Mouse (Mus musculus): Measurements from ENCODE around the gene Iqsec1. TPM values are rescaled to one million over a fixed set of nuclear protein-coding genes. Genes with fewer than 3 reads are reported as not detected.
"Not testable (repeated sequence)": the region's sequence is repeated elsewhere in the genome, so short reads cannot be mapped to it uniquely, and the experiment has no call there.

Iqsec1 gene
- polyA plus RNA-seq, 1 experiment from 2014 or later = 11.6 TPM

DNA sequence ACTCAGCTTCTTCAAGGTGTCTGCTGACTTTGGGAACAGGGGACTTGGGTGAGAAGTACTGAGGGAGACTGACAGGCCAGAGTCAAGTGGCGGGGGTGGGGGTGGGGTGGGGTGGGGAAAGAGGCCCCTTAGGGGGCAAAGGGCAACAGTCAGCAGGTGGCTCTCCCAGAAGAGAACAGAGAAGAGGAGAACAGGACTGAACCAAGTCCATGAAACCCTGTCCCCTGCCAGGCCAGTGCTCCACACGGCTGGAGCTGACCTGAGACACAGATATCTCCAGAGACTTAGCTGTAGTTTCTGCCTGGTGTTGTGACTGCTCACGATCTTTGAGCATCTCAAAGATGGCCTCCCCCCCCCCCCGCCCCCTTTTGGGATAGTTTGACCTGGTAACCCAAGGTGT is 339.2 kb downstream of the Iqsec1 start:
- Histone ChIP-seq H3K4me3 (no peak overlapping the region), H3K9me3 (no peaks in the 10 kb centered on the region), H3K27me3 (no peaks in the 10 kb centered on the region), H3K4me2 (no peak overlapping the region), H3K36me3 (no peaks in the 10 kb centered on the region), H3K27ac (no peak overlapping the region), H3K9ac (no peak overlapping the region), H3K4me1 (no peaks in the 10 kb centered on the region)
- no peak for ATAC-seq (ENCODE audit: insufficient number of reproducible peaks, low FRiP score, low TSS enrichment, low read depth)
- WGBS = 71% methylated on average over 4 of the region's 4 CpGs

DNA sequence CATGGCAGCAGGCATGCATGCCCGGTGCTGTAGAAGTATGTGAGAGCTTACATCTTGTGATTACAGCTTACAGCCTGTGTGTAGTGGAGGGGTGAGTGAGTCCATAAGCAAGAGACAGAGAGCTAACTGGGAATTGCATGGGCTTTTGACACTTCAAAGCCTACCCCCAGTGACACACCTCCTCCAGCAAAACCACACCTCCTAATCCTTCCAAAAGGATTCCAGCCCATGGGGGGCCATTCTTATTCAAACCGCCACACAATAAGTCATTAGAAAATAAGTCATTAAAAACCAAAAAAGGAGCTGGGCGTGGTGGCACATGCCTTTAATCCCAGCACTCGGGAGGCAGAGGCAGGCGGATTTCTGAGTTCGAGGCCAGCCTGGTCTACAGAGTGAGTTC is 340.1 kb downstream of the Iqsec1 start:
- no peak for ATAC-seq (ENCODE audit: insufficient number of reproducible peaks, low FRiP score, low TSS enrichment, low read depth)
- no peak overlapping the region for H3K4me2 ChIP-seq
- no peak overlapping the region for H3K27ac ChIP-seq
- no peaks in the 10 kb centered on the region for H3K9me3 ChIP-seq
- no peaks in the 10 kb centered on the region for H3K27me3 ChIP-seq
- no peak overlapping the region for H3K9ac ChIP-seq
- H3K4me3 ChIP-seq = no peak overlapping the region
- H3K36me3 ChIP-seq = no peaks in the 10 kb centered on the region
- no peaks in the 10 kb centered on the region for H3K4me1 ChIP-seq
- WGBS = 90% methylated on average over 6 of the region's 6 CpGs

DNA sequence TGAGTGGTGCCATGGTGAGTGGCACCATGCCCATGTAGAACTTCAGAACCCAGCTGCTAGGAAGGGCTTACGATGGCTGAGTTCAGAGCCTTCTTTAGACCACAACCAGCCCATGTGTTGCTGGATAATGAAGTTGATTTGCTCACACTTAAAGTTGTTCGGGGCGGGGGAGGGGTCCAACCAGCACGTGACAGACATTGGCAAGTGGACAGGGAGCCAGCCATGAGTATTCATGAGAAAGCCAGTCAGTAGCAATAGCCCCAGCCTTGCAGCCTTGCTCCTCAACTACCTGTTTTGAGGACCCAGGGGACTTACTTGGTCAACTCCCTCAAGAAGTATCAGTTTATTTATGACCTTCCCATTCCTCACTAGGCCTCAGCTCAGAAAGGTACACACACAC is 343.5 kb downstream of the Iqsec1 start:
- H3K4me3 ChIP-seq = no peak overlapping the region
- no peak overlapping the region for H3K9ac ChIP-seq
- ATAC-seq (ENCODE audit: insufficient number of reproducible peaks, low FRiP score, low TSS enrichment, low read depth) = no peak
- H3K9me3 ChIP-seq = no peaks in the 10 kb centered on the region
- H3K4me2 ChIP-seq = no peak overlapping the region
- WGBS = 62% methylated on average over 4 of the region's 4 CpGs
- no peak overlapping the region for H3K27ac ChIP-seq
- no peaks in the 10 kb centered on the region for H3K27me3 ChIP-seq
- no peaks in the 10 kb centered on the region for H3K36me3 ChIP-seq
- H3K4me1 ChIP-seq = no peaks in the 10 kb centered on the region

DNA sequence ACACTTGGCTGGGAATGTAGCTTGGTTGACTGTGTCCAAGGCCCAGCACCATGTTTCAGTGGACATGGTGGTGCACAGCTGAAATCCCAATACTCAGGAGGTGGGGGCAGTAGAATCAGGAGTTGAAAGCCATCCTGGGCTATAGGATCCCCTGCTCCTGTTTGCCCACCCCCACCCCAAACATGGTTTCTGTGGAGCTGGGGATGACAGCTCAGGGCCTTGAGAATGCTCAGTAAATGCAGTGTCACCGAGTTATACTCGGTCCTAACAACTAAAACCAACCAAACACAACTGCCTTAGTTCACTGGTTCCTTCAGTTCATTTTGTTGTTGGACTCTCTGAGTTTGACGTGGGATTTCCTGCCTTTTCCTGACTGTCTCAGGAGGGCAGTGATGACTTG is 345.4 kb downstream of the Iqsec1 start:
- 78% methylated on average over 3 of the region's 3 CpGs for WGBS
- Histone ChIP-seq H3K4me2 (no peak overlapping the region), H3K27ac (no peak overlapping the region), H3K36me3 (no peaks in the 10 kb centered on the region), H3K4me1 (no peaks in the 10 kb centered on the region), H3K4me3 (no peak overlapping the region), H3K9me3 (no peaks in the 10 kb centered on the region), H3K9ac (no peak overlapping the region), H3K27me3 (no peaks in the 10 kb centered on the region)
- ATAC-seq (ENCODE audit: insufficient number of reproducible peaks, low FRiP score, low TSS enrichment, low read depth) = no peak

DNA sequence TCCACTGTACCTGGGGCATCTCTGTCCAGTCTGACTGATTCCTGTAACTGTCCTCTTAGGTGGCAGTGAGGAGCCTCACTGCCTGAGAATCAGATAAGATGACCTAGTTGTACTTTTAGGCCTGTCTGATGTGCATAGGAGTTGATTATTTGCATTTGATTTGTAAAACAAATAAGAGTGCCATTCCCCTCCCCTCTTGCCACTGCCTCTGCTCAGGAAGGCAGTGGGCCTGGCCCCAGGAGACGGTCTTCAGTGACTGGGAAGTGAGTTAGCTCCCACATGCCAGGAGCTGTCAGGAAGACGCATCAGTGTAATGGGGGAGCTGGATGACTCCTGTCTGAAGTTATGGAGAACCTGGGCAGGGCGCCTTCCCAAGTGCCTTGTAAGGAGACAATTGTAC is 352.9 kb downstream of the Iqsec1 start:
- Histone ChIP-seq H3K9ac (no peak overlapping the region), H3K27me3 (no peaks in the 10 kb centered on the region), H3K4me3 (no peak overlapping the region), H3K9me3 (no peaks in the 10 kb centered on the region), H3K27ac (no peak overlapping the region), H3K4me1 (no peaks in the 10 kb centered on the region), H3K36me3 (no peaks in the 10 kb centered on the region), H3K4me2 (no peak overlapping the region)
- 77% methylated on average over 3 of the region's 3 CpGs for WGBS
- no peak for ATAC-seq (ENCODE audit: insufficient number of reproducible peaks, low FRiP score, low TSS enrichment, low read depth)

DNA sequence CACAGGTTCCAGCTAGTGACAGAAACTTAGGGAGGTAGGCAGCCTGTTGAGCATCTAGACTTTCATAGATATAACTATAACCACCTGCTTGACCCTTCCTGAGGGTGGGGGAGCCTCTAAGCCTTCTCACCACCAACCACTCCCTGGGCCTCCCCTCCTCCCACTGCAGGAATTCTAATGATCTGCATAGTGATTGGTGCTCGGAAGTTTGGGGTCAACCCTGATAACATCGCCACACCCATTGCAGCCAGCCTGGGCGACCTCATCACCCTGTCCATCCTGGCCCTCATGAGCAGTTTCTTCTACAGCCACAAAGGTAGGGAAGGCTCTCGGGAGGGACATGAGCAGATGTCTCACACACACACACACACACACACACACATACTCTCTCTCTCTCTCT is 353.4 kb downstream of the Iqsec1 start:
- H3K4me2 ChIP-seq = no peak overlapping the region
- WGBS = 26% methylated on average over 4 of the region's 4 CpGs
- ATAC-seq (ENCODE audit: insufficient number of reproducible peaks, low FRiP score, low TSS enrichment, low read depth) = no peak

DNA sequence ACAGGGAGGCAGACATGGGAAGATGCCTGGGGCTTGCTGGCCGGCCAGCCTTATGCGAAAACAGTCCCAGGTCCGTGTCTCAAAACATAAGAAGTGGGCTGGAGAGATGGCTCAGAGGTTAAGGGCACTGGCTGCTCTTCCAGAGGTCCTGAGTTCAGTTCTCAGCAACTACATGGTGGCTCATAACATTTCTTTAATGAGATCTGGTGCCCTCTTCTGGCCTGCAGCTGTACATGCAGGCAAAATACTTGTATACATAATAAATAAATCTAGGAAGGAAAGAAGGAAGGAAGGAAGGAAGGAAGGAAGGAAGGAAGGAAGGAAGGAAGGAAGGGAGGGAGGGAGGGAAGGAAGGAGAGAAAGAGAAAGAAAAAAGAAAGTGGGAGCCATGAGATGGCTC is 356.0 kb downstream of the Iqsec1 start:
- H3K27me3 ChIP-seq; H3K27ac ChIP-seq; H3K9ac ChIP-seq; H3K4me3 ChIP-seq; H3K36me3 ChIP-seq; H3K4me1 ChIP-seq; H3K9me3 ChIP-seq; H3K4me2 ChIP-seq; ATAC-seq (ENCODE audit: insufficient number of reproducible peaks, low FRiP score, low TSS enrichment, low read depth): not testable (repeated sequence)
- 72% methylated on average over 3 of the region's 3 CpGs for WGBS

More for the DNA sequence above, 353.4 kb downstream of the Iqsec1 start:
- Histone ChIP-seq H3K27ac (no peak overlapping the region), H3K9ac (no peak overlapping the region), H3K27me3 (no peaks in the 10 kb centered on the region), H3K9me3 (no peaks in the 10 kb centered on the region), H3K4me3 (no peak overlapping the region), H3K36me3 (no peaks in the 10 kb centered on the region), H3K4me1 (no peaks in the 10 kb centered on the region)

DNA sequence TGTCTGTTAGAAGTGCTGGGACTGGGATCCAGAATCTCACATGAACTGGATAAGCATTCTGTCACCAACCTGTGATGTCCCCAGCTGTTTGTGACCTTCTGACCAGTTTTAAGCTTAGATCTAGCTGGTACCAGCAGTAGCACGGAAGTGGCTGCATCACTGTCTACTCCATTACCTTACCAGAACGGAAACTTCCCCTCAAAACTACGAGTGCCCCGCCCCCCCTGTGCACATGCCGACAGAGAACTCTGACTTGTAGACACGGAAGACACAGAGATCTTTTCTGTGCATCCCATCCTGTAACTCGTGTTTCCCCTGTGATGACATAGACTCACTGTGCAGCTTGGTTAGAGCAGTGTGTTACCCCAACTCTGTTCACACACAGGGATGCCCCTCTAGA is 358.1 kb downstream of the Iqsec1 start:
- Histone ChIP-seq H3K27ac (no peak overlapping the region), H3K36me3 (no peaks in the 10 kb centered on the region), H3K27me3 (no peaks in the 10 kb centered on the region), H3K4me1 (0 out of 2 replicates have a peak, but pooled peaks cover 2% of the 10 kb centered on the region), H3K9me3 (no peaks in the 10 kb centered on the region), H3K4me2 (no peak overlapping the region), H3K9ac (no peak overlapping the region), H3K4me3 (no peak overlapping the region)
- whole genome bisulfite sequencing = 91% methylated on average over 7 of the region's 7 CpGs
- ATAC-seq (ENCODE audit: insufficient number of reproducible peaks, low FRiP score, low TSS enrichment, low read depth) = no peak

DNA sequence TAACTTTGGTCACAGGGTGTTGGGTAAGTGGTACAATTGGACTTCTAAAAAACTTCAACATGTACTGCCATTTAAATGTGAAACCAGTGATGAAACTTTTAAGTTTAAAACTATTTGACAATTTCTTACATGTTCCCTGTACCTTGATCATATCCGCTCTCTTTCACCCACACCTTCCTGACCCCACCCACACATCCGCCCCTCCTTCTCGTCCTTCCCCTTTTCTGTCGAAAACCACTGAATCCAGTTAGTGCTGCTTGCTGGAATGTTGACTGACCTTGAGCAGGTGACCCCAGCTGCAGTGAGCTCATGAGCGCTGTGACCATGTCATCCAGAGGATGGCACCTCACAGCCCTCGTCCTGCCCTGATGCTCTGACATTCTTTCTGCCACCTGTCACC is 359.0 kb downstream of the Iqsec1 start:
- H3K36me3 ChIP-seq = no peaks in the 10 kb centered on the region
- no peak overlapping the region for H3K4me3 ChIP-seq
- H3K4me2 ChIP-seq = no peak overlapping the region
- H3K9ac ChIP-seq = no peak overlapping the region
- no peaks in the 10 kb centered on the region for H3K9me3 ChIP-seq
- H3K27me3 ChIP-seq = no peaks in the 10 kb centered on the region
- ATAC-seq (ENCODE audit: insufficient number of reproducible peaks, low FRiP score, low TSS enrichment, low read depth) = no peak
- H3K27ac ChIP-seq = no peak overlapping the region
- 81% methylated on average over 6 of the region's 6 CpGs for WGBS
- H3K4me1 ChIP-seq = 0 out of 2 replicates have a peak, but pooled peaks cover 3% of the 10 kb centered on the region

DNA sequence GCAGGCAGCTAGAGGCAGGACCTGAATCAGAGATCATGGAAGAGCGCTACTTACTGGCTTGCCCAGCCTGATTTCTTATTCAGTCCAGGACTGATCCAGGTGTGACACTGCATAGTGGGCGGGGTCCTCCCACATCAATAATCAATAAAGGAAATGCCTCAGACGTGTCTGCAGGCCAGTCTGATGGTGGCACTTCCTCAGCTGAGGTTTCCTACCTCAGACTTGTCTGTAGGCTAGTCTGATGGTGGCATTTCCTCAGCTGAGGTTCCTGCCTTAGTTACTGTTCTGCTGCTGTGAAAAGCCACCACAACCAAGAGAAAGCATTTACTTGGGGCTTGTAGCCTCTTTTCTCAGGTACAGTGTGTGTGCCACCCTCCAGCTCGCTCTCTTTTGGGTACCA is 360.9 kb downstream of the Iqsec1 start:
- WGBS = 84% methylated on average over 4 of the region's 4 CpGs
- H3K4me3 ChIP-seq = no peak overlapping the region
- no peak overlapping the region for H3K4me2 ChIP-seq
- H3K27me3 ChIP-seq = no peaks in the 10 kb centered on the region
- ATAC-seq (ENCODE audit: insufficient number of reproducible peaks, low FRiP score, low TSS enrichment, low read depth) = no peak
- no peak overlapping the region for H3K27ac ChIP-seq
- no peak overlapping the region for H3K9ac ChIP-seq
- H3K4me1 ChIP-seq = peaks cover 8% of the 10 kb centered on the region; the same call in 1 of the 2 replicates
- H3K36me3 ChIP-seq = no peaks in the 10 kb centered on the region
- H3K9me3 ChIP-seq = no peaks in the 10 kb centered on the region

DNA sequence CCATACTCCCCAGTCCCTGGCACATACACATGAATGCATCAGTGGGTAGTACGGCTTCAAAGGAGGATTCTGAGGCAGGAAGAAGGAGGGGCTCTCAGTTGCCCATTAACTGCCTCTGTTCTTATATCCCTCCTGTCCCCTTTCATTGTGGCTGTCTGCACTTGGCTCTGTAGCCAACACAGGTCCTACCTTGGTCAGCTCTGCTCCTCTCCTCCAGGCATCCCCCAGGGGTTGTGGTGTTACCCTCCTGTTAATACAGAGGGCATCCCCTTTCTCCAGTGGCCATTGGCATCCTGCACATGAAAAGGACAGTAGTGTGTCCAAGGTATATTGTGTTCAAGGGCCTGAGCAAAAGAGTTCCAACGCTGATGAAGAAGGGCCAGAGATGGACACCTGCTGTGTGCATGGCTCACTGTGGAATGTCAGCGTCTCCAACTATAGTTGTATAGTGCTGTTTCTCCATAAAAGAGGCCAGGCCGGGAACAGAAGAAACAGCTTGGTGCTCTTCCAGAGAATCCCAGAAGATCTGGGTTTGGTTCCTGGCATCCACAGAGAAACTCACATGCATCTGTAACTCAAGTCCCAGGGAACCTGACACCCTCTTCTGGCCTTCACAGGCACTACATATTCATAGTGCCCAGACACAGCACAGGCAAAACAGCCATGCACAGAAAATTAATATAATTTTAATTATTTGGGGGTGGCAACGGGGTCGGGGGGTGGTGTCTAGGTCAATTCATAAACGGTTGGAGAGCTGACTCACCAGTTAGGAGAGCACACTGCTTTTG is 363.1 kb downstream of the Iqsec1 start:
- Histone ChIP-seq H3K4me2 (no peak overlapping the region), H3K9me3 (no peaks in the 10 kb centered on the region), H3K9ac (no peak overlapping the region), H3K27me3 (no peaks in the 10 kb centered on the region), H3K4me3 (no peak overlapping the region), H3K27ac (no peak overlapping the region), H3K36me3 (no peaks in the 10 kb centered on the region), H3K4me1 (peaks cover 8% of the 10 kb centered on the region; the same call in 1 of the 2 replicates)
- WGBS = 71% methylated on average over 7 of the region's 7 CpGs
- no peak for ATAC-seq (ENCODE audit: insufficient number of reproducible peaks, low FRiP score, low TSS enrichment, low read depth)

DNA sequence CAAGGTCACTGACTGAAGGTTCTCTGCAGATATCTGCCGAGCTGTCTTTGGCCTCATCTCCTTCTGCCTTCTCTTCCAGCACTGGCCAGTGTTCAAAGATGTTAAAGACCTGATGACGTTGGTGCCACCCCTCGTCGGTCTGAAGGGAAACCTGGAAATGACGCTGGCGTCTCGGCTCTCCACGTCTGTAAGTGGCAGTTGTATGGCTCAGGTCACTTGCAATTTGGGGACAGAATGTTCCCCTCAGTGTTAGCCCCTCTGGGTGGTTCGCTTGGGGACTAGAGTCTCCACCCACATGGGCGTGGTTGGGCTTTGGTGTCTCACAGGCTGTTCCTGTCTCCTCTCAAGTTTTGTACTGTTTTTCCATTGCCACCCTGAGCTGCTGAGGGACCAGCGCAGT is 363.8 kb downstream of the Iqsec1 start:
- no peak overlapping the region for H3K27ac ChIP-seq
- no peaks in the 10 kb centered on the region for H3K9me3 ChIP-seq
- no peak overlapping the region for H3K4me3 ChIP-seq
- H3K9ac ChIP-seq = no peak overlapping the region
- H3K4me2 ChIP-seq = no peak overlapping the region
- WGBS = 64% methylated on average over 11 of the region's 11 CpGs
- H3K36me3 ChIP-seq = no peaks in the 10 kb centered on the region
- H3K4me1 ChIP-seq = peaks cover 8% of the 10 kb centered on the region; the same call in 1 of the 2 replicates
- ATAC-seq (ENCODE audit: insufficient number of reproducible peaks, low FRiP score, low TSS enrichment, low read depth) = no peak
- H3K27me3 ChIP-seq = no peaks in the 10 kb centered on the region

DNA sequence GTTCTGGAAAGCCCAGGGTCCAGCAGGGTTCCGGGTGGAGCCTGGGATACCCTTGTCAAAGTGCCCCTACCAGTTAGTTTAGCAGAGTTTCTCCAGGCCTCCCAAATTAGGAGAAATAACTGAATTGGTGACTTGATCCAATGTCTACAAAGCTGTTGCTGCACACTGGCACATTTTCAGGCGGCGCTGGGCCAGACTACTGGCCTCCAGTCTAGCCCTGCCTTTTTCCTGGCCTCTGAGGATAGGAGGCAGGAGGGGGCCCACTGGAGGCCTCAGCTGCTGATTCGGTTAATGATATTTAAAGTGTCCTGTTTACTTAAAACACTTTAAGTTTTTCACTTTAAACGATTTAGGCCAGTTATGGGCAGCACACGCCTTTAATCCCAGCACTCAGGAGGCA is 364.3 kb downstream of the Iqsec1 start:
- no peak overlapping the region for H3K4me3 ChIP-seq
- no peaks in the 10 kb centered on the region for H3K27me3 ChIP-seq
- no peak overlapping the region for H3K4me2 ChIP-seq
- H3K9me3 ChIP-seq = no peaks in the 10 kb centered on the region
- H3K36me3 ChIP-seq = no peaks in the 10 kb centered on the region
- peaks cover 8% of the 10 kb centered on the region; the same call in 1 of the 2 replicates for H3K4me1 ChIP-seq
- WGBS = 69% methylated on average over 6 of the region's 6 CpGs
- no peak overlapping the region for H3K27ac ChIP-seq
- no peak for ATAC-seq (ENCODE audit: insufficient number of reproducible peaks, low FRiP score, low TSS enrichment, low read depth)
- no peak overlapping the region for H3K9ac ChIP-seq
